Mouse (Mus musculus) neural tube, embryonic 13.5 days (tissue): ENCODE results near the gene Ube2o. TPM values are rescaled to one million over a fixed set of nuclear protein-coding genes. Genes with fewer than 3 reads are reported as not detected.
A peak's percentile ranks its signal among the peaks of the same experiment; 100 is the strongest.

Experiments used
- ATAC-seq: fragments of 200-750 bp; cut with Nextera tagmentation; 2 replicates; pipeline ENCODE4 v1.8.0; 2017; ENCODE audit warnings: low read depth, mild to moderate bottlenecking, moderate TSS enrichment, moderate library complexity
- H3K27ac ChIP-seq: fragments of 300-500 bp; sonication (generic); replicated peaks from 2 replicates; pipeline ENCODE4 v1.5.1; 2015; ENCODE audit warnings: moderate library complexity, mild to moderate bottlenecking, inconsistent platforms
- H3K27me3 ChIP-seq: fragments of 300-500 bp; sonication (generic); 2 replicates; pipeline ENCODE4 v1.6.1; 2015; ENCODE audit warnings: mild to moderate bottlenecking, inconsistent platforms
- H3K36me3 ChIP-seq: fragments of 300-500 bp; sonication (generic); 2 replicates; pipeline ENCODE4 v1.6.1; 2015; ENCODE audit warnings: mild to moderate bottlenecking, inconsistent platforms
- H3K4me1 ChIP-seq: fragments of 300-500 bp; sonication (generic); replicated peaks from 2 replicates; pipeline ENCODE4 v1.6.1; 2015; ENCODE audit warnings: inconsistent platforms
- H3K4me2 ChIP-seq: fragments of 300-500 bp; sonication (generic); 2 replicates; pipeline ENCODE4 v1.6.1; 2015; ENCODE audit warnings: inconsistent platforms, mild to moderate bottlenecking, moderate library complexity
- H3K4me3 ChIP-seq: fragments of 300-500 bp; sonication (generic); 2 replicates; pipeline ENCODE4 v1.5.1; 2015; ENCODE audit warnings: mild to moderate bottlenecking, inconsistent platforms
- H3K9ac ChIP-seq: fragments of 300-500 bp; sonication (generic); 2 replicates; pipeline ENCODE4 v1.6.1; 2015; ENCODE audit warnings: moderate library complexity, mild to moderate bottlenecking, inconsistent platforms
- H3K9me3 ChIP-seq: fragments of 300-500 bp; sonication (generic); 2 replicates; pipeline ENCODE4 v1.6.1; 2016; ENCODE audit warnings: inconsistent platforms
- WGBS: fragments of 180-500 bp; shearing (Covaris S2); methylation state at CpG from one replicate; pipeline ENCODE4 v1.1.7; 2015; 5-methylcytosine and 5-hydroxymethylcytosine counted together
- polyA plus RNA-seq: library from polyadenylated mRNA; unstranded; fragments of >200 nt; fragmentation: Nextera tagmentation; extraction: Ambion mirVana; gene quantifications from 2 replicates; pipeline ENCODE4 v1.2.1, GENCODE M21; 2015

The Ube2o gene
- polyA plus RNA-seq, 1 experiment from 2014 or later: 24.6 TPM

DNA sequence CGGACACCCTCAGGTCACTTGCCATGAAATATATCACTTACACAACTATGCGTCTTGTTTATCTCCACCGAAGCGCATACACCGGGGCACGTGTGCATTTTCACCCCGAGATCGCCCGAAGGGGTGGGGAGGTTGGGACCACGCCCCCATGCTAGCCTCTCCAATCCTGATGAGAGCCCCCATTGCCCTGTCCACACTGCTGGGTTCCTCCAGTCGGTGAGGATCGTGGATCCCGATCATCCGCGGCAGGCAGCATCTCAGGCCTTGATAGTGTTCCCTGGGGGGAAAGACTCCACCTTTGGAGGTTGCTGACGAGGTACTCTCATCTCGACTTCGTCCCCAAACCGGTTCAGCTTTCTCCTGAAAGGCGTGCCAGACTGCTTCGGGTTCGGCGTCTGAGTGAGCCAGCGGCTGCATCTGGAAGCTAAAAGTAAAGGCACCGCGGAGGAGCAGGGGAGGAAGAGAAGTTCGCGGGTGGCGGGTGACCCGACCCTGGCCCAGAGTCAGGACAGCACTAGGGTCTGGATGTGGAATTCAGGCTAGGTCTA lies 48.9 kb downstream of the Ube2o start:
- Histone ChIP-seq H3K4me1 (peaks cover 44% of the 10 kb centered on the region), H3K9ac (peak overlapping the region; percentile 66; the same call in 1 of the 2 replicates), H3K4me2 (peak overlapping the region; percentile 80), H3K27me3 (peaks cover 71% of the 10 kb centered on the region), H3K4me3 (peak overlapping the region; percentile 43), H3K27ac (no peak overlapping the region), H3K36me3 (peaks cover 18% of the 10 kb centered on the region), H3K9me3 (no peaks in the 10 kb centered on the region)
- no peak for ATAC-seq
- WGBS: under 1% methylated on average over 30 of the region's 30 CpGs

DNA sequence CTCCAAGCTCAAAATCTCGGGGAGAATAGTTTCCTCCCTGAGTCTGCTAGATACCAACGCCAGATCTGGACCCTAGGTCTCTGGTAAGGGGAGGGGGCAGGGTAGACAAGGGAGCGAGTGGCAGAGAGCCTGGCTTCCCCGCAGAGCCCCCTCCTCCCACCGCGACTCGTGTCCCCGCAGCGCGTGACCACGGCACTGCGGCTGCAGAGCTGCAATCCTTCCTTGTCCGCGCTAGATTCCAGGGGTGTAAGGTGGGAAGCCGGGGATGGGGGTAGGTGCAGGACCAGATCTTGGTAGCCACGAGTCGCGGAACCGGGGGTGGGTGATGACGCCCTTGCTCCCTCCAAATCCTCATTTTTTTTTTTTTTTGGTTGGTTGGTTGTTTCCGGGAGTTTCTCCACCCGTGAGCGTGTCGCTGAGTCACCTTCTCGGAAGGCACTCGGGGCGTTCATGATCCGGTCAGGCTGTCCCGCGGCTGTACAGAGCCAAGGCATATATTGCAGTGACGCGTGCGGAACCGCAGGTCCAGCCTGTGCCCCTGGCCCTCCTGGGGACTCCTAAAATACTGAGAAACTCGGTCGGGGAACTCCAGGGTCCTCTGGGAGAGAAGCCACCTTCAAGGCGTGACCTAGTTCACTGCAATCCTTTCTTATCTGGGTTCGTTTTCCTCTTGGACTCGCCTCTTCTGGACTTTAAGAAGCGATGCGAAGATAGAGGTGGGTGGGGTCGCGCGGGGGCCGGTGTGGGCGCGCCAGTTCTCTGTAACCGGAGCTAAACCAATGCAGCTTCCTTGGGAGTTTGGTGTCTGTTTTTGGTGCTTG lies 49.7 kb downstream of the Ube2o start:
- peak overlapping the region; percentile 23; the same call in 1 of the 2 replicates for H3K27ac ChIP-seq
- peaks cover 71% of the 10 kb centered on the region for H3K27me3 ChIP-seq
- WGBS: 3% methylated on average over 48 of the region's 48 CpGs
- H3K4me3 ChIP-seq: peak overlapping the region; percentile 43
- no peaks in the 10 kb centered on the region for H3K9me3 ChIP-seq
- peaks cover 12% of the 10 kb centered on the region for H3K36me3 ChIP-seq
- H3K9ac ChIP-seq: peak overlapping the region; percentile 66
- peak overlapping the region; percentile 80 for H3K4me2 ChIP-seq
- peaks cover 44% of the 10 kb centered on the region for H3K4me1 ChIP-seq
- no peak for ATAC-seq

DNA sequence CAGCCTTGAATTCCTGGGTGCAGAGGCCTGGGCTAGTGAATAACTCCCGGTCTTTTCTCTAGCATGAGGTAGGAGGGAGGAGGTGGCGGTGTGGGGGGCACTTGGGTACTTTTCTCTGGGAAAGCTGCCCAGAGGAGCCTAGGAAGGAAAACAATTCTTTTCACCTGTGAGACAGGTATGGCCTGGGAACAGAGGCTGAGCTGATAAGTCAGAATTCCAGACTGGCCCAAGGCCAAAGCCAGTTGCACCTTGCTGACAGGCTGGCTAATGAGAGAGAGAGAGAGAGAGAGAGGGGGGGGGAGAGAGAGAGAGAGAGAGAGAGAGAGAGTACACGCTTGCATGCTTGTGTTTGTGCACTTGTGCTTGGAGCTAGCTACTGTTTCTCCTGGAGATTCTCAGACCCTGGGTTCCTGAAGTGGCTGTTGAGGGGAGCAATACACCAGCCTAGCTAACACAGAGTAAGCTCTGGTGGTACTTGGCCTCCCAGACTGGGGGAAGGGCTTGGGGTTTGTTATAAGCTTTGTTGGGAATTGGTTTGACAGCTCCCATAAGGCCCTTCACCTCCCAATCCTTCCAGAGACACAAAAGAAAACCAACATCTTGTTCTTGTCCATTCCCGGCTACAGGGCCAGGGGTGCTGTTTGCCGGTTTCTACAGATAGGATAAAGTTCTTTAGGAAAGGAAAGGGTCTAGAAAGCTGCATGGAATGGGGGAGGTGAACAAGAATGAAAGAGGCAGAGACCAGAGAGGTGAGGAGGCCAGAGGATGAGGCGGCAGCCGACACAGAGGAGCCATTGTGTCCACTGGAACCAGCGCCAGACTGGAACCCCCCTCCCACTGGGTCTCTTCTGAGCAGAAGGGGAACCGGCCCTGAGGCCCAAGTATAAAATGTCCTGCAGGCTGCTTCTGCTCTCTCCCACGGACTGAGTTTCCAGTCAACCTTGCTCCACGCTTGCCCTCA lies 50.8 kb downstream of the Ube2o start, which contains the start of gene Sphk1:
Gene Sphk1 (plus strand): TSS at position 739 of the 961 bp plus-strand sequence.
- peak within 1 kb of the TSS; percentile 23; the same call in 1 of the 2 replicates for H3K27ac ChIP-seq
- WGBS: 27% methylated on average over 11 of the region's 11 CpGs
- H3K4me3 ChIP-seq: peak within 1 kb of the TSS; percentile 43
- H3K36me3 ChIP-seq: peaks cover under 1% of the 10 kb centered on the region; the same call in 1 of the 2 replicates
- peaks cover 44% of the 10 kb centered on the region for H3K4me1 ChIP-seq
- H3K27me3 ChIP-seq: peaks cover 65% of the 10 kb centered on the region
- no peak for ATAC-seq
- H3K9me3 ChIP-seq: no peaks in the 10 kb centered on the region
- peak within 1 kb of the TSS; percentile 80 for H3K4me2 ChIP-seq
- peak within 1 kb of the TSS; percentile 66 for H3K9ac ChIP-seq

DNA sequence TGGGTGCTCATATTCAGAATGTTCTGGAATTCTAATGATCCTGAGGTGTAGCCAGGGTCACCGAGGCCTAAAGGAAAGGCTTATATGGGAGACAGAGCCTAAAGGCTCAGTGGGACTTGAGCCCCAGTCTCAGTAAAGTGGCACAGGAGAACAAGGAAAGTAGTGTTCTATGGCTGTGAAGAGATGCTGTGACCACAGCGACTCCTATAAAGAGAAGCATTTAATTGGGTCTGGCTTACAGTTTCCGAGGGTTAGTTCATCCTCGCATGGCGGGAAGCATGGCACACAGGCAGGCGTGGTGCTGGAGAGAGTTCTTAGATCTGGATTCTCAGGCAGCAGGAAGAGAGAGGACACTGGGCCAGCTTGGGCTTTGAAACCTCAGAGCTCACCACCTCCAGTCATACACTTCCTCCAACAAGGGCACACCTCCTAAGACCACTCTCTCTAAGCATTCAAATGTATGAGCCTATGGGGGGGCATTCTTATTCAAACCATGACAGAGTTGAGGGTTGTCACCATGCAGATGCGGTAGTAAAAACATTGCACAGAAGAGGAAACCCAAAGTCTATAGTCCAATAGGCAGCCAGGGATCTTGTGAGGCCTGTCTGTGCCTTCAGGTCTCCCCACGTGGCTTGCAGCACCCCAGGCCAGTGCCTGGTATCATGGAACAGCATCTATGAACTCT lies 52.5 kb downstream of the Ube2o start:
- Histone ChIP-seq H3K27me3 (peaks cover 48% of the 10 kb centered on the region), H3K4me2 (no peak overlapping the region), H3K9me3 (no peaks in the 10 kb centered on the region), H3K9ac (no peak overlapping the region), H3K4me1 (peaks cover 42% of the 10 kb centered on the region), H3K36me3 (no peaks in the 10 kb centered on the region), H3K4me3 (no peak overlapping the region), H3K27ac (no peak overlapping the region)
- ATAC-seq: no peak
- WGBS: 69% methylated on average over 8 of the region's 8 CpGs

DNA sequence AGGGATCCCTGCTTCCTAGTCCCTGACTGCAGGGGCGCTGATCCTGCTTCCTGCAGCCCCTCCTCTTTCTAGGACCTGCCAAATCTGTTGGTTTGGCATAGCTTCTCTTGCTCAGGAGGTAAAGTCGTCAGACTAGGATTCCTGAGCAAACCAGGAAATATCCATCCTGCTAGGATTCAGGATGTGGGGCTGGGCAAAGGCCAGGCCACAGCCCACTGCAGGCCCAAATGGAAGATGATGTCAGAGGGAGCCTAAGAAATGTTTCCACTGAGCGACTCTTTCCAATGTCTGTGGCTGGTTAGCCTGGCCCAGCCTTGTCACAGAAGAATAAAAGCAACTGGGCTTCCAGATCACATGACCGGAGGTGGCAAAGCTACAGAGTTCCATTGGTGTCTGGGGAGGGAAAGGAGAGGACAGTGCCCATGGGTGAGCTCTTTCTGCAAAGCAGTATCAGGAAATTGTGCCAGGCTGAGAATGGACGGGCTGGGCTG lies 57.5 kb downstream of the Ube2o start:
- Histone ChIP-seq H3K4me2 (no peak overlapping the region), H3K9me3 (no peaks in the 10 kb centered on the region), H3K27me3 (peaks cover 4% of the 10 kb centered on the region; the same call in 1 of the 2 replicates), H3K27ac (0 out of 2 replicates have a peak overlapping the region, but pooled peaks have one; percentile 42), H3K36me3 (no peaks in the 10 kb centered on the region), H3K4me1 (peaks cover 12% of the 10 kb centered on the region), H3K4me3 (no peak overlapping the region), H3K9ac (0 out of 2 replicates have a peak overlapping the region, but pooled peaks have one; percentile 5)
- no peak for ATAC-seq
- 58% methylated on average over 5 of the region's 5 CpGs for WGBS

DNA sequence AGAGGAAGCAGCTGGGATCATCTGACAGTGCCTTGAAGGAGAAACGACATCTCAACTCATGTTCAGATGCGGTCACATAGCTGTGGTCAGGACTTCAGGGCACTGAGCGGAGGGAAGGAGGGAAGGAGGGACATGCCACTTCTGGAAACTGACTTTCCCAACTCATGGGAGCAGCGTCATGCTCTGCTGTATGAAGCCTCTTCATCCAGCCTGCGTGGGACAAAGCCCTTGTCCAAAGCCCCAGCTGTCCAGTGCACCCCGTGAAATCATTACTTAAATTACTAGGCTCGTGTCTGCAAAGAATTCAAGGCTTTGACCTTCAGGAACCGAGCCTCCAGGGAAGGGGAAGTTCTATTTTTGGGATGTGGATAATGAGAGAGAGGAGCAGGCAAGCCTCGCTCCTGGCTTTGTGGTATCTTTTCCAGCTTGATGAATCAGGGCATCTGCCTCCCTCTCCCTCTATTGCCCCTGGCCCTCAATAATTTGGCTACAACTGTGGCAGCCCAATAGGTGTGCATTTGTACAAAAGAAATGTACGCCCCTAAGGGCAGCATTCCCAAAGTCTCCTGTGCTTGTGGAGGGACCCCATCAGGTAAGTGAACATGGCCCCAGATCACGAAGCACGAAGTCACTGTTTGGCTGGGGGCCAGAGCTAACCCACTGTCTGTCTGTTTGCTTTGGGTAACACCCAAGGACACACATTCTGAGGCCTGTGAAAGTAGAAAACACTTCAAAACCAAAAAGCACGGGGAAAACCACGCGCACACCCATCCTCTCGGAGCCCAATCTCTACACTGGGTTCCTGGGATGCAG lies 58.2 kb downstream of the Ube2o start:
- Histone ChIP-seq H3K36me3 (no peaks in the 10 kb centered on the region), H3K9me3 (no peaks in the 10 kb centered on the region), H3K4me1 (peaks cover 12% of the 10 kb centered on the region), H3K9ac (0 out of 2 replicates have a peak overlapping the region, but pooled peaks have one; percentile 5), H3K4me2 (no peak overlapping the region), H3K4me3 (no peak overlapping the region), H3K27ac (0 out of 2 replicates have a peak overlapping the region, but pooled peaks have one; percentile 42), H3K27me3 (peaks cover 4% of the 10 kb centered on the region; the same call in 1 of the 2 replicates)
- no peak for ATAC-seq
- 55% methylated on average over 16 of the region's 16 CpGs for WGBS

DNA sequence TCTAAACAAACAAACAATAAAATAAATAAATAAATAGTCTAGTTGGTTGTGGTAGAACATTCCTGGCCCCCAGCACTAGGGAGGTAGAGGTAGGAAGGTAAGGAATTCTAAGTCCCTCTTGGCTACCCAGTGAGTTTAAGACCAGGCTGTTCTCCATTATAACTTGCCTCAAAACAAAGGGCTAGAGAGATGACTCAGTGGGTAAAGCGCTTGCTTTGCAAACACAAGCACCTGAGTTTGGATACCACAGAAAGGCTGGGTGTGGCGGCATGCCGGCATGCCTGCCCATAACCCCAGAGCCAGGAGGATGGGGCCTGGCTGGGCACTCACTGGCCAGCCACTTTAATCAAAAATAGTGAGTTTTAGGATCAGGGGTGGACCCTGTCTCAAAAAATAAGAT lies 59.2 kb downstream of the Ube2o start:
- 97% methylated on average over 3 of the region's 3 CpGs for WGBS
- Histone ChIP-seq H3K4me1 (peaks cover 12% of the 10 kb centered on the region), H3K4me3 (no peak overlapping the region), H3K9me3 (no peaks in the 10 kb centered on the region), H3K9ac (no peak overlapping the region), H3K36me3 (no peaks in the 10 kb centered on the region), H3K27ac (no peak overlapping the region), H3K4me2 (no peak overlapping the region), H3K27me3 (peaks cover 4% of the 10 kb centered on the region; the same call in 1 of the 2 replicates)
- ATAC-seq: no peak

DNA sequence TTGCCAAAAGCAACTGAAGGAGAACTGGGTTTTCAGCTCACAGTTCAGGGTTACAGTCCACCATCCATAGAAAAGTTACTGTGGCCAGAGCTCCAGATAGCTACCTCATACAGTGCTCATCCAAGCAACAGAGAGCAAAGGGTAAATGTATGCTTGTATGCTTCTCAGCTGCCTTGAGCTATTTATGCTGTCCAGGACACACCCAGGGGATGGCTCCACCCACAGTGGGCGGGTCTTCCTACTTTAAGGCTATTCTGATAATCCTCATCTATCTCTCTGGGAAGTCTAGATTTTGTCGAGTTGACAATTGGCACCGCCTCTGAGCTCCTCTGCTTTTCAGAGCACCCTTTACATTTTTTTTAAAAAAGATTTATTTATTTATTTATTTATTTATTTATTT lies 60.1 kb downstream of the Ube2o start:
- H3K4me3 ChIP-seq: no peak overlapping the region
- H3K9me3 ChIP-seq: no peaks in the 10 kb centered on the region
- WGBS: 65% methylated on average over 3 of the region's 3 CpGs
- H3K4me2 ChIP-seq: no peak overlapping the region
- no peak overlapping the region for H3K9ac ChIP-seq
- ATAC-seq: no peak
- no peak overlapping the region for H3K27ac ChIP-seq
- H3K36me3 ChIP-seq: no peaks in the 10 kb centered on the region
- peaks cover 12% of the 10 kb centered on the region for H3K4me1 ChIP-seq
- H3K27me3 ChIP-seq: no peaks in the 10 kb centered on the region; the same call in 1 of the 2 replicates

DNA sequence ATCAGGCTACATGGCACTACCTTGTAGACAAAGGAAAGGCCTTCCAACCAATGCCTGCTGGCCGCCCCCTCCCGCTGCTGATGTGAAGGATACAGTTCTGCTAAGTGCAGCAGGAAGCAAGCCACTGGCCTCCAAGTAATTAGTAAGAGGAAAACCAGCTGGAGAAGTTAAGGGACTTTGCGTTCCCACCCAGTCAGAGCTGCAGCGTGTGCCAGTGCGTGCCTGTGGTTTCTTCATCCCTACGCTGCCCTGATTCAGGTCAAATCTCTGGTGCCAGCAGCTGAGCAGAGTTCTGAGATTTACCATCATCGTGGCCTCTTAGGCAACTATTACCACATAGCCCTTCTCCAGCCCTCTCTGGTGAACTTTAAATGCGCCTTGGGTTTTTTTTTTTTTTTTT lies 62.8 kb downstream of the Ube2o start:
- Histone ChIP-seq H3K9me3 (no peaks in the 10 kb centered on the region), H3K27ac (no peak overlapping the region), H3K4me1 (peaks cover 14% of the 10 kb centered on the region), H3K27me3 (peaks cover 8% of the 10 kb centered on the region; the same call in 1 of the 2 replicates), H3K4me3 (no peak overlapping the region), H3K36me3 (no peaks in the 10 kb centered on the region), H3K4me2 (no peak overlapping the region), H3K9ac (no peak overlapping the region)
- ATAC-seq: no peak
- WGBS: 82% methylated on average over 8 of the region's 8 CpGs

DNA sequence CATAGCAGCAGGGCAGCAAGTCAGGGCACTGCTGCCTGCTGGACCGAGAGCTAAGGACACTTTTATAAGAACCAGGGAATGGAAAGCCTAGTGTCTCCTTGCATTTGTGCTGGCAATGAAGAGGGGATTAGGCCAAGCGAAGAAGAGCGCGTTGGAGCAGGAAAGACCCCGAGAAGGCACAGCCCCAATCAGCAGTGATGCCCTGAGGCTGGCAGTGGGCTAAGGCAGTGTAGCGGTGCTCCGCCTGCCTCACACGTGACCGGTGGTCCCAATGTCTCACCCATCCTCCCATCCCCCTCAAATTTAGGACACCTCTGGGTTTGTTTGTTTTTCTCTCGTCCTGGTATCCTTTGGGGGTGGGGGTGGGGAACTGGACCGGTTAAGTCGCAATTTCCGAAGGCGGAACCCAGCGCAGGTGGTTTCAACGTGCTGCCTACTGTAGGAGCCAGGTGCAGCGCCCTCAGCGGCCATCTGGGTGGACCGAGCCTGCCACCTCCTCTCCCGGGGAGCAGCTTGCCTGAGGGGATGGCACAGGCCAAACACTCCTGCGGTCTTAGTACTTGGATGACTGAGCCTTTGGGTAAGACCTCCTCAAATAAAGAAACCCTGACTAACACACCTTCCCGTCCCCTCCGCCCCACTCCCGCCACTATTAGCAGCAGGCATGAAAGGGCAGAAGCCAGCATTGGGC lies 65.8 kb downstream of the Ube2o start:
- Histone ChIP-seq H3K9ac (0 out of 2 replicates have a peak overlapping the region, but pooled peaks have one; percentile 19), H3K4me2 (peak overlapping the region; percentile 42)

More for the DNA sequence above, 65.8 kb downstream of the Ube2o start:
- Histone ChIP-seq H3K4me1 (peaks cover 7% of the 10 kb centered on the region; the same call in 1 of the 2 replicates), H3K27ac (no peak overlapping the region), H3K9me3 (no peaks in the 10 kb centered on the region), H3K4me3 (0 out of 2 replicates have a peak overlapping the region, but pooled peaks have one; percentile 1), H3K36me3 (no peaks in the 10 kb centered on the region), H3K27me3 (peaks cover 8% of the 10 kb centered on the region; the same call in 1 of the 2 replicates)
- no peak for ATAC-seq
- 14% methylated on average over 24 of the region's 24 CpGs for WGBS
